Mouse (Mus musculus) neural tube, embryonic 13.5 days (tissue): ENCODE results near the gene Esd. TPM values are rescaled to one million over a fixed set of nuclear protein-coding genes. Genes with fewer than 3 reads are reported as not detected.
A peak's percentile ranks its signal among the peaks of the same experiment; 100 is the strongest.

Source experiments
- ATAC-seq: fragments of 200-750 bp; cut with Nextera tagmentation; 2 replicates; pipeline ENCODE4 v1.8.0; 2017; ENCODE audit warnings: low read depth, mild to moderate bottlenecking, moderate TSS enrichment, moderate library complexity
- H3K27ac ChIP-seq: fragments of 300-500 bp; sonication (generic); replicated peaks from 2 replicates; pipeline ENCODE4 v1.5.1; 2015; ENCODE audit warnings: moderate library complexity, mild to moderate bottlenecking, inconsistent platforms
- H3K27me3 ChIP-seq: fragments of 300-500 bp; sonication (generic); 2 replicates; pipeline ENCODE4 v1.6.1; 2015; ENCODE audit warnings: mild to moderate bottlenecking, inconsistent platforms
- H3K36me3 ChIP-seq: fragments of 300-500 bp; sonication (generic); 2 replicates; pipeline ENCODE4 v1.6.1; 2015; ENCODE audit warnings: mild to moderate bottlenecking, inconsistent platforms
- H3K4me1 ChIP-seq: fragments of 300-500 bp; sonication (generic); replicated peaks from 2 replicates; pipeline ENCODE4 v1.6.1; 2015; ENCODE audit warnings: inconsistent platforms
- H3K4me2 ChIP-seq: fragments of 300-500 bp; sonication (generic); 2 replicates; pipeline ENCODE4 v1.6.1; 2015; ENCODE audit warnings: inconsistent platforms, mild to moderate bottlenecking, moderate library complexity
- H3K4me3 ChIP-seq: fragments of 300-500 bp; sonication (generic); 2 replicates; pipeline ENCODE4 v1.5.1; 2015; ENCODE audit warnings: mild to moderate bottlenecking, inconsistent platforms
- H3K9ac ChIP-seq: fragments of 300-500 bp; sonication (generic); 2 replicates; pipeline ENCODE4 v1.6.1; 2015; ENCODE audit warnings: moderate library complexity, mild to moderate bottlenecking, inconsistent platforms
- H3K9me3 ChIP-seq: fragments of 300-500 bp; sonication (generic); 2 replicates; pipeline ENCODE4 v1.6.1; 2016; ENCODE audit warnings: inconsistent platforms
- WGBS: fragments of 180-500 bp; shearing (Covaris S2); methylation state at CpG from one replicate; pipeline ENCODE4 v1.1.7; 2015; 5-methylcytosine and 5-hydroxymethylcytosine counted together
- polyA plus RNA-seq: library from polyadenylated mRNA; unstranded; fragments of >200 nt; fragmentation: Nextera tagmentation; extraction: Ambion mirVana; gene quantifications from 2 replicates; pipeline ENCODE4 v1.2.1, GENCODE M21; 2015

The Esd gene
- polyA plus RNA-seq, 1 experiment from 2014 or later = 268 TPM

- H3K9me3 ChIP-seq = no peaks in the 10 kb centered on the region
- no peak overlapping the region for H3K9ac ChIP-seq
- H3K4me3 ChIP-seq = no peak overlapping the region
- no peak overlapping the region for H3K4me2 ChIP-seq
- no peaks in the 10 kb centered on the region for H3K27me3 ChIP-seq
- H3K27ac ChIP-seq = no peak overlapping the region
- peaks cover 10% of the 10 kb centered on the region for H3K4me1 ChIP-seq
- no peak for ATAC-seq
- WGBS = 97% methylated on average over 6 of the region's 6 CpGs
- peaks cover 60% of the 10 kb centered on the region for H3K36me3 ChIP-seq
Observed at GRCm38 (mm10) chr14:74736850-74737249, 4.8 kb downstream of the Esd start.

GRCm38 (mm10) chr14:74764191-74764918 is 32.3 kb downstream of the Esd start:
- no peak for ATAC-seq

DNA sequence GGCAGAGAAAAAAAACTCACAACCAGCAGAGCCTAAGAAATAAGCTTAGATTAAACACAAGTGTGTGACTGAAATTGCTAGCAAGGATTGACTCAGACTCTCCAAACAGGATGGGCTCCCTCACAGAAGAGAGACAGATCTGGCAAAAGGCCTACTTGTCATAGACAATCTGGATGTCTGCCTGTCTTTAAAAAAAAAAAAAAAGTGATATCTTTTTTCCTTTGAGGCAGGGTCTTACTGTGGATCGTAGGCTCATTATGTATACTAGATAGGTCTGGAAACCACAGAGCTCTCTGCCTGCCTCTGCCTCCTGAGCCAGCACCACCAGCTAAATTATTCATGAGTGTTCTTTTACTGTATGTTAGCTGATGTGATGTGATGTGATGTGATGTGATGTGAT is 35.8 kb downstream of the Esd start:
- Histone ChIP-seq H3K27ac (no peak overlapping the region), H3K27me3 (no peaks in the 10 kb centered on the region), H3K4me2 (no peak overlapping the region), H3K36me3 (peaks cover 40% of the 10 kb centered on the region), H3K9ac (no peak overlapping the region), H3K4me3 (no peak overlapping the region), H3K4me1 (no peaks in the 10 kb centered on the region), H3K9me3 (0 out of 2 replicates have a peak, but pooled peaks cover 6% of the 10 kb centered on the region)
- no peak for ATAC-seq
- 80% methylated on average over 1 of the region's 1 CpGs for WGBS

More at GRCm38 (mm10) chr14:74764191-74764918, 32.3 kb downstream of the Esd start:
- no peak overlapping the region for H3K9ac ChIP-seq
- H3K4me3 ChIP-seq = no peak overlapping the region
- H3K4me1 ChIP-seq = no peaks in the 10 kb centered on the region
- peaks cover 16% of the 10 kb centered on the region for H3K36me3 ChIP-seq
- no peak overlapping the region for H3K4me2 ChIP-seq
- H3K27ac ChIP-seq = no peak overlapping the region
- WGBS = 57% methylated on average over 10 of the region's 10 CpGs
- no peaks in the 10 kb centered on the region for H3K9me3 ChIP-seq
- no peaks in the 10 kb centered on the region for H3K27me3 ChIP-seq

GRCm38 (mm10) chr14:74774046-74774619 is 42.0 kb downstream of the Esd start:
- H3K9ac ChIP-seq = no peak overlapping the region
- H3K27me3 ChIP-seq = no peaks in the 10 kb centered on the region
- 0 out of 2 replicates have a peak, but pooled peaks cover 6% of the 10 kb centered on the region for H3K9me3 ChIP-seq
- 68% methylated on average over 10 of the region's 10 CpGs for WGBS
- H3K36me3 ChIP-seq = peaks cover 38% of the 10 kb centered on the region
- no peak for ATAC-seq
- H3K4me1 ChIP-seq = no peaks in the 10 kb centered on the region; the same call in 1 of the 2 replicates
- H3K4me3 ChIP-seq = no peak overlapping the region
- H3K4me2 ChIP-seq = no peak overlapping the region
- no peak overlapping the region; the same call in 1 of the 2 replicates for H3K27ac ChIP-seq

- Histone ChIP-seq H3K27ac (no peak overlapping the region), H3K4me3 (no peak overlapping the region), H3K9ac (no peak overlapping the region), H3K36me3 (peaks cover 37% of the 10 kb centered on the region), H3K4me1 (peaks cover 5% of the 10 kb centered on the region), H3K27me3 (no peaks in the 10 kb centered on the region), H3K4me2 (no peak overlapping the region), H3K9me3 (no peaks in the 10 kb centered on the region)
- ATAC-seq = no peak
- WGBS = 92% methylated on average over 11 of the region's 11 CpGs
Observed at GRCm38 (mm10) chr14:74784243-74784934, 52.3 kb downstream of the Esd start.

DNA sequence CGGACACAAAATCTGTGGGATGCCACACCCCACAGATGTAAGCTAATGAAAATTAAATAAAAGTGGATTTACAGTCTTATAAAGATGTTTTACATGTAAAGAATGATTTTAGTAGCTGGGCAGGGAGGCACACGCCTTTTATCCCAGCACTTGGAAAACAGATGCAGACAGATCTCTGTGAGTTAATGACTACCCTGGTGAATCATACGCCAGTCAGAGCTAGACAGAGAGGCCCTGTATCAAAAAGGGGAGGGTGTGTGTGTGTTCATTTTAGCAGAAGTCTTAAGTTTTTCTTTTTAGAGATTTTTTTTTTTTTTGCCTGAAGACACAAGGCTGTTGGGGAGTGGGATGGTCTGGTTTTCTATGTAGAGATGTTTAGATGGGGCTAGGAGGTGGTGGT is 55.6 kb downstream of the Esd start:
- Histone ChIP-seq H3K36me3 (peaks cover 37% of the 10 kb centered on the region), H3K27me3 (no peaks in the 10 kb centered on the region), H3K27ac (no peak overlapping the region), H3K4me3 (no peak overlapping the region), H3K4me2 (no peak overlapping the region), H3K9ac (no peak overlapping the region), H3K9me3 (no peaks in the 10 kb centered on the region), H3K4me1 (peaks cover 23% of the 10 kb centered on the region)
- ATAC-seq = no peak
- 90% methylated on average over 3 of the region's 3 CpGs for WGBS

GRCm38 (mm10) chr14:74788766-74789165 is 56.7 kb downstream of the Esd start:
- no peak for ATAC-seq
- H3K27ac ChIP-seq = no peak overlapping the region
- no peak overlapping the region for H3K4me2 ChIP-seq
- H3K4me1 ChIP-seq = peaks cover 23% of the 10 kb centered on the region
- no peaks in the 10 kb centered on the region for H3K27me3 ChIP-seq
- peaks cover 36% of the 10 kb centered on the region for H3K36me3 ChIP-seq
- no peak overlapping the region for H3K9ac ChIP-seq
- 86% methylated on average over 8 of the region's 8 CpGs for WGBS
- no peak overlapping the region for H3K4me3 ChIP-seq
- no peaks in the 10 kb centered on the region for H3K9me3 ChIP-seq

- WGBS = 33% methylated on average over 5 of the region's 5 CpGs
- H3K9ac ChIP-seq = no peak overlapping the region
- H3K4me3 ChIP-seq = no peak overlapping the region
- peaks cover 28% of the 10 kb centered on the region for H3K36me3 ChIP-seq
- no peak overlapping the region for H3K27ac ChIP-seq
- H3K4me1 ChIP-seq = peaks cover 23% of the 10 kb centered on the region
- H3K9me3 ChIP-seq = no peaks in the 10 kb centered on the region
- H3K4me2 ChIP-seq = no peak overlapping the region
- ATAC-seq = peak; percentile 59; the same call in 1 of the 2 replicates
- no peaks in the 10 kb centered on the region for H3K27me3 ChIP-seq
Observed at GRCm38 (mm10) chr14:74790535-74790934, 58.4 kb downstream of the Esd start.

GRCm38 (mm10) chr14:74792793-74793192 is 60.7 kb downstream of the Esd start:
- ATAC-seq = no peak
- H3K4me2 ChIP-seq = no peak overlapping the region
- peaks cover 11% of the 10 kb centered on the region; the same call in 1 of the 2 replicates for H3K36me3 ChIP-seq
- H3K9me3 ChIP-seq = no peaks in the 10 kb centered on the region
- peaks cover 29% of the 10 kb centered on the region for H3K4me1 ChIP-seq
- H3K9ac ChIP-seq = no peak overlapping the region
- 76% methylated on average over 6 of the region's 6 CpGs for WGBS
- H3K4me3 ChIP-seq = no peak overlapping the region
- H3K27ac ChIP-seq = no peak overlapping the region
- no peaks in the 10 kb centered on the region for H3K27me3 ChIP-seq

DNA sequence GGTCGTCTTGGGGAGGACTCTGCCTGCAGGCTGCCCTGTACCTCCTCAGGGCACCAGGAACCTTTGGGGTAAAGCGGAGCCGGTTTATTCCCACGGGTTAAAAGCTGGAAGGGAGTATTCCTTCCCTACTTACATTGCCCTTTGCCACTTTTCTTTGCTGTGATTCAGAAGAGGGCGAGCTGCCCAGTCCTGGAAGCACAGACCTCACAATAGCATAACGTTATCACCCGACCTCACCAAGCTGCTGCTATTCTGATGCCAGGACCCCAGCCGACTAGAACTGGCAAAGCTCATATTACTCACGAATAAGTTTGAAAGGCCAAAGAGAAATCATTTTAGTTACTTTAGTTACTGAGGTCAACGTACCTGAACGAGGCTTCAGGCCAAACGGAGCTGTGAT is 62.8 kb downstream of the Esd start:
- no peak overlapping the region for H3K27ac ChIP-seq
- no peak for ATAC-seq
- no peaks in the 10 kb centered on the region for H3K9me3 ChIP-seq
- peaks cover 34% of the 10 kb centered on the region for H3K4me1 ChIP-seq
- WGBS = 75% methylated on average over 12 of the region's 12 CpGs
- no peak overlapping the region for H3K9ac ChIP-seq
- peaks cover 11% of the 10 kb centered on the region; the same call in 1 of the 2 replicates for H3K36me3 ChIP-seq
- H3K4me2 ChIP-seq = no peak overlapping the region
- H3K4me3 ChIP-seq = no peak overlapping the region
- no peaks in the 10 kb centered on the region for H3K27me3 ChIP-seq

DNA sequence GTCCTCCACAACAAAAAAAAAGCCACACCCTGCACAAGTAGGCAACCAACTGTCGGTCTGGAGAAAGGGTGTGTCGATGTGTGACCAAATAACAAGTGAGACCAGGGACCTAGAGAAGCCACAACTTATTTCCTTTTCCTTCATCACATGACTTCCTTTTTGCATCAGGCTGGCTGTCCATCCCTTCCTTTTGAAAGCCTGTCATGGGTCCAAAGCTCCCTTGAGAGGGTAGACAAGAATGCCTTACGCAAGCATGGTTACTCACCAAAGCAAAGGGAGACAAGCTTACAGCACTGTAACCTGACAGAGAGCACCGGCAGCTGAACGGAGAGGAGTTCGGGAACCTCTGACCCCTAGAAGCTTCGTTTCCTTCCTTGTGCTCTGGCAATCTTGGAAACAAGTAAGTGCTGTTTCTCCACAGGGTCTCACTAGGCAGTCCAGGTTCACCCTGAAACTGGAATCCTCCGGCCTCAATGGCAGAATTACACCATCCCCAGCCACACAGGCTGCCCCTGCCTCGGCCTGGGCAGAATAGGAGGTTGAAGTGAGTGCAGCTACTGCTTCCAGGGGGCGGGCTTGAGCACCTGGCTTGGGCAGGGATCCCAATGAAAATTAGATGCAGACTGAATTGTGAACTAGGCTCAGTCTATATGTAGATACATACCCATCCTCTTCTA is 65.4 kb downstream of the Esd start:
- H3K4me2 ChIP-seq = no peak overlapping the region; the same call in 1 of the 2 replicates
- 59% methylated on average over 10 of the region's 10 CpGs for WGBS
- ATAC-seq = peak; percentile 68
- H3K9me3 ChIP-seq = no peaks in the 10 kb centered on the region
- no peak overlapping the region for H3K9ac ChIP-seq
- peaks cover 21% of the 10 kb centered on the region for H3K4me1 ChIP-seq
- H3K27me3 ChIP-seq = no peaks in the 10 kb centered on the region
- no peak overlapping the region for H3K4me3 ChIP-seq
- peak overlapping the region; percentile 82 for H3K27ac ChIP-seq
- H3K36me3 ChIP-seq = peaks cover 27% of the 10 kb centered on the region
